Mouse (Mus musculus) CH12.LX (cell line): ENCODE data around the gene 4930404N11Rik.

ENCODE experiments used
- CHD1 ChIP-seq: IDR thresholded peaks from 2 replicates; pipeline ENCODE4 v1.6.1; 2012; ENCODE audit warnings: low read depth, low read length, improper control_type of control experiment, inconsistent platforms
- CTCF ChIP-seq, 2 experiments: IDR thresholded peaks in 1 of 2; conservative IDR thresholded peaks in 1 of 2; 2 replicates each; pipeline ENCODE4 v1.5.1; 2011 to 2012; ENCODE audit warnings: low read depth in 2 of 2, low read length in 2 of 2, improper control_type of control experiment in 1 of 2, inconsistent platforms in 1 of 2, mild to moderate bottlenecking in 1 of 2, moderate library complexity in 1 of 2
- E2F4 ChIP-seq: IDR thresholded peaks from 2 replicates; pipeline ENCODE4 v1.6.1; 2011; ENCODE audit warnings: low read depth, low read length, improper control_type of control experiment; ENCODE audit not compliant: insufficient replicate concordance
- EP300 ChIP-seq: IDR thresholded peaks from 2 replicates; pipeline ENCODE4 v1.6.1; 2011; ENCODE audit warnings: low read length, improper control_type of control experiment
- MAFK ChIP-seq: IDR thresholded peaks from 2 replicates; pipeline ENCODE4 v1.6.1; 2011; ENCODE audit warnings: low read length, improper control_type of control experiment; ENCODE audit not compliant: insufficient replicate concordance
- NELFE ChIP-seq: IDR thresholded peaks from 2 replicates; pipeline ENCODE4 v1.6.1; 2011; ENCODE audit warnings: low read depth, low read length, improper control_type of control experiment
- POLR2A ChIP-seq: IDR thresholded peaks from 2 replicates; pipeline ENCODE4 v1.6.1; 2011; ENCODE audit warnings: low read depth, mild to moderate bottlenecking, improper control_type of control experiment, low read length
- POLR2AphosphoS2 ChIP-seq: IDR thresholded peaks from 2 replicates; pipeline ENCODE4 v1.6.1; 2011; ENCODE audit warnings: low read depth, low read length, improper control_type of control experiment
- RCOR1 ChIP-seq: conservative IDR thresholded peaks from 2 replicates; pipeline ENCODE4 v1.6.1; 2012; ENCODE audit warnings: low read depth, mild to moderate bottlenecking, inconsistent platforms, low read length, improper control_type of control experiment
- TBP ChIP-seq: conservative IDR thresholded peaks from 2 replicates; pipeline ENCODE4 v1.6.1; 2011; ENCODE audit warnings: low read depth, low read length, improper control_type of control experiment
- ZMIZ1 ChIP-seq: IDR thresholded peaks from 2 replicates; pipeline ENCODE4 v1.6.1; 2012; ENCODE audit warnings: low read depth, mild to moderate bottlenecking, inconsistent platforms, low read length, improper control_type of control experiment

DNA sequence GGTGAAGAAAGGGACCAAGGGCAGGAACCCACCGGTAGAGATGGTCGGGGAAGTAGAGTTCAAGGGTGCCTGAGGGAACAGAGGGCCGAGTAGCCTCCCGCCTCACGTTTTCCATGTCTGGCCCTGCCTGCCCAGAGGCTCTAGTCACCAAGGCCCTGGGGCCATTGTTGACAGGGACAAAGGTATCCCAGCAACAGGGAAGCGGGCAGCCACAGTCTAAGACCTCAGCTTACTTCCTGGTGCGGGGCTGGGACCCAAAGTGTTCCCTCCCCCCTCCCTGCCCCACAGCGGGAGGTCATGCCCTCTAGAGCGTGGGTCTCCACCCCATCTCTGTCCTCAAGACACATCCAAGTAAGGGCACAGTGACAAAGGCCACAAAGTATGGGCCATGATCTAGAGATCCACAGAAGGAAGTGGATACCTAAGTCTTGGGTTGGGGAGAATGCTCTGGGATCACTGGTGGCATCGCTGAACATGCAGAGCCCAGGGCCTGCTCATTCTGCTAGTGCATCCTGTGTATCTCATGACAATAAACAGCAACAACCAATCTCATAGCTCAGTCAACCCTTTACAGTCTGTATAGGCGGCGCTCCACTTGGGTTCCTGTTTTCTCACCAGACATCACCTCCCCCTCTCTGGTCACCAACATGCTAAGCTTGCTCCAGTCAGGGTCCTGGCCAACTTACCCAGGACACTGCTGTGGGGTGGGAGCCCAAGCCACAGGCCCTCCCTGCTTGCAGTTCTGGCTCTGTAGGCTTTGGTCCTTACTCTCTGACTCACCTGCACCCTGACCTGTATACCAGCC, at the start of gene 4930404N11Rik:
- TF ChIP-seq POLR2AphosphoS2, result peak; percentile 11; the same call in 1 of the 2 replicates
- no peak for TF ChIP-seq CHD1
- no peak for TF ChIP-seq E2F4
- TF ChIP-seq NELFE, result no peak
- no peak for TF ChIP-seq EP300
- TF ChIP-seq CTCF (conservative IDR thresholded peaks at IDR 0.05 in 1 of 2, IDR thresholded peaks at IDR 0.05 in 1 of 2; ENCODE audit: low read depth in 2 of 2, low read length in 2 of 2), result no peak
- no peak for TF ChIP-seq RCOR1
- no peak for TF ChIP-seq MAFK
- no peak for TF ChIP-seq TBP
- no peak for TF ChIP-seq POLR2A
- peak; percentile 25 for TF ChIP-seq ZMIZ1
